Mouse (Mus musculus) ES-CJ7 (cell line): Measurements from ENCODE around the gene Gm9732.
"Not testable (repeated sequence)": the region's sequence is repeated elsewhere in the genome, so short reads cannot be mapped to it uniquely, and the experiment has no call there.

ENCODE experiments used
- DNase-seq: peaks from one replicate; pipeline ENCODE4 v3.0.0; 2011; ENCODE audit warnings: low read depth, low spot score

The Gm9732 gene

DNA sequence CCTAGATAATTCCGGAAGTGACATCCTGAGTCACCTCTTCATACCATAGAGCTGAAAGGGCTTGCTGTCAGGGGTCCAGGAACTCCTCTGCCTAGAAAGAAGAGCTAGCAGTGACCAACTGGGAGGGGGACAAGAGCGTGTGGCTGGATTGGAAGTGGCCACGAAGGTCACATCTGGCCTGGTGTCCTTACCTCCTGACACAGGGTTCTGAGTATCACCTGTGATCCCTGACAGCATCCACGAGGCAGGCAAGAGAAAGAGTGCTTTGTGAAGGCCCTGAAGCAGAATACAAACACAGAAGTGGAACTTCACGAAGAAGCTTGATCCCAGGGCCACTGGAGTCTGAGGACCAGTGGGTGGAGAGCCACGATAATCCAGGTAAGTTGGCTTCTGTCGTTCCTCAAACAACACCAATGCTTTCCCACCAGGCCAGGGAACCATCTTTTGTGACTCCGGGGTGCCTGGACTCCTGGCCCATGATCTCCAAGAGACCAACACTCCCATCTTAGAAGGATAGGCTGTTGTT is at the start of gene Gm9732:
Gm9732 (plus strand) TSS at position 51 of the 526 bp plus-strand sequence.
- not testable (repeated sequence) for DNase-seq

DNA sequence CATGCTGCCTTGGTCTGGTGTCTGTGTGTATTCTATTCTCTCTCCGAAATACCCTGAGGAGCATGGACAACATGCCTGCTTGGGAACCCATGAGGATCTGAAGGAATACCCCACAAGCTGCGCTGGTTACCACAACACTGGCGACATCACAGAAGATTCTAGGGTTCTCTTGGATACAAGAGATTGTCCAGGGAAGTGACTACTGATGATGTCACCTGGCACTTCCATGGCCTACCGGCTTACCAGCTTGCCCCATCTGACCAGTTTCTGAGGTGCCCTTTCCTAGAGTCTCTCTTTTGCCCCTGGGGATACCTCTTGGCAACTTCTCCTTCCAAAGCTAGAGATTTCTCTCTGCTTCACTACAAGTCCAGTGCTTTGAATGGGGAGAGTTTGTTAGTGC is 39.6 kb upstream of the Gm9732 start, which contains the start of gene Gm8122:
Gm8122 (minus strand) TSS at position 101 of the 400 bp plus-strand sequence.
- DNase-seq, result not testable (repeated sequence)

DNA sequence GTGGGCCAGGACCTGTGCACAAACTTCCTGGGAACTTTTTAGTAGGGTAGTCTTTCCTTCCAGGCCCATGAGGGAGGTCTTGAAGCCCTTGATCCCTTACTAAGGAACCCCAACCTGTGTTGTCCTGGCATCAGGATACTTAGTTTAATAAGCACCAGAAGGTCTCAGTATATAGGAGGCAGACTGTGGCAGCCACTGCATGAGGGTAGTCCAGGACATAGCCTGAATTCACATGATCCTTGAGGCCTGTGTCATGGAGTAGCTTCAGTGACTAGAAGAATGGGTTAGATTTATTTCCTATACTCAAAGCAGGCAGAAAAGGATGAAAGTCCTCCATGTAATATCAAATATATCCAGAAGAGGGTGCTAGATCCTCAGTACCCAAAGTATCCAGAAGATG is 37.1 kb upstream of the Gm9732 start:
- DNase-seq, result not testable (repeated sequence)

DNA sequence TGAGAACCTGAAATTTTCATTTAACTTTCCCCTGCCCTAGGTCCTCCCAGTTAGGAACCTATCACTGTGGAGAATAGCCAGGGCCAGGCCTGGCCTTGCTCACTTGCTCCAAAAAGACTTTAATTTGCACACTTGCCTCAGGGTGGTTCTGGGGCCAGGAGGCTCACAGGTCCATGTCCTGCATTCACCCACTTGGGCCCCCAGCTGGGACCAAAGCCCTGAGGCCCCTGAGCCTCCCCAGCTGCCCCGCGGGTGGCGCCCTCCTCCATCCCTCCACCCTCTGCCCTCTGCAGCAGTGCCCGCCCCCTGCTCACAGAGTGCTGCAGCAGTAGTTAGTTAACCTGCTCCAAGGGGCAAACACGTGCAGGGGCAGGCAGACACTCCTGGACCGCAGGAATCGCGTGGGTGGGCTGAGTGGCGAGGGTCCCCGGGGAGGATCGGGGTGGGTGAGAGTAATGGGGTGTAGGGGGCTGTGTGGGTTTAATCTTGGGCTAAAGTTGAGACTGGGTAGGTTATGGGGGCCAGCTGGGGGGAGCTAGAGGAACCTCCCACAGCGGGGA is 25.1 kb upstream of the Gm9732 start:
- not testable (repeated sequence) for DNase-seq

GRCm38 (mm10) chr14:43250549-43251253 is 24.1 kb upstream of the Gm9732 start:
- not testable (repeated sequence) for DNase-seq

DNA sequence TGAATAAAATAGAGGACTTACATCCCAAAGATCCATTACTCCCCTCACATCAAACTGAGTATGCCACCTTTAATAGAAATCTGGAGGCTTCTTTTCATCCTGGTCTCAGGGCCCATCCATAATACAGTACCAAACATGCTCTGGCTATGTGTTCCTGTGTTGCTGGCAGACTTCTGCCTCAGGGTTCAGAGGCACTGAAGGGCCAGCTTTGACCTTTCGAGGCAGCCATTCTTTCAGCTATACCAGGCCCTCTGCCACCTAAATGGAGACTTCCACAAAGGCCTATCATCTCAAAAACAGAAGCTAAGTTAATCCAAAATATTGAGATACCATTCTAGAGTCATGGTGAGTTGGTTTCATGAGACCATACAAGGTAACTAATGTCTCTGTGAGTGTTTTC is 18.3 kb upstream of the Gm9732 start:
- DNase-seq, result not testable (repeated sequence)

DNA sequence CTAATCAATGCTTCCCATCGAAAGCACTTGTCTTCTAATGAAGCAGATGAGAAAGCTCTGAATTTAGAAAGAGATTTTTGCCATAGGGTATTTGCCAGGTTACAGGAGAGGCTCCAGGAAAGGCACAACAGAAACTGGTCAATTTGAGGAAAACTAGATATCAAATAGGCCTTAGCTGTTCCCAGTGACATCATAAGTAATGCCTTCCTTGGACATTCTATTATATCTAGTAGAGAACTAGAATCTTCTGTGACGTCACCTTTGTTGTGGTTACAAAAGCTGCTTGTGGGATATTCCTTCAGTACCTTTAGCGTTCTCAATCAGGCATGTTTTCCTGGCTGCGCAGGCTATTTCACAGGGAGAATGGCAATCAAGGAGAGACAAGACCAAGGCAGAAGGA is 16.5 kb upstream of the Gm9732 start, which contains the start of gene Gm8126:
Gm8126 (plus strand) TSS at position 301 of the 400 bp plus-strand sequence.
- DNase-seq, result not testable (repeated sequence)

DNA sequence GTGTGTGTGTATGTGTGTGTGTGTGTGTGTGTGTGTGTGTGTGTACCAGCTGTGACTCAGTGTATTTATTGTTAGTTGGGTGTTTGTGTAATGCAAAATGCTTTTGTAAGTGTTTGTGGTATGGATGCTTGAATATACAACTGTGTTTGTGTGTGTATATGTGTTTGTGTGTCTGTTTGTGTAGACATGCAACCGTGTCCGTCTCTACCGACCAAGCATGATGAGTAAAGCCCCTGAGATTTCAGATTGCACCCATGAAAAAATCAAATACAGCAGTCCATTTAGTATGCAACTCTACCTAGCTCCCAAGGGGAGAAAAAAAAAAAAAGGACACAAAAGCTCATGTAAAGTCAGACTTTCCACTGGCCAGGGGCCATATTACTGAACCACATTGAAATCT is 11.4 kb upstream of the Gm9732 start:
- DNase-seq, result not testable (repeated sequence)

GRCm38 (mm10) chr14:43268521-43269084 is 6.2 kb upstream of the Gm9732 start:
- DNase-seq, result not testable (repeated sequence)

DNA sequence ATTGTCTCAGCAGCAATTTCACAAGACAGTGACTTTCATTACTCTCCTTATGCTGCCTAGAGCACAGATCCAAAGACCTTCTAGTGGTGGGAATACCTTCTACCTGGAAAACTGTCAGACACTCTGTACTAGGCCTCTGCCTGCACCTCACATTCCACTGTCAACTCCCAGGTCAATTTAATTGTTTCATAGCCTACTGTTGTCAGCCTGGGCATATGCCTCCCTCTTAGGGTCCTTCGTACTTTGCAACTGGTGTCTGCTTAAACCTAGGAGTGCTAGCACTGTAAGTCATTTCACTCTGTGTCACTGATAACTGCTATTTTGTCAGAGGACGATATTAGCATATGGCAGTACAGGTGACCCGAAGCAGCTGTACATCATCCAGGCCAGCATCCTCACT is 5.6 kb upstream of the Gm9732 start:
- DNase-seq, result not testable (repeated sequence)

- not testable (repeated sequence) for DNase-seq
These were observed 1.7 kb upstream of the Gm9732 start for GRCm38 (mm10) chr14:43273161-43273560.

DNA sequence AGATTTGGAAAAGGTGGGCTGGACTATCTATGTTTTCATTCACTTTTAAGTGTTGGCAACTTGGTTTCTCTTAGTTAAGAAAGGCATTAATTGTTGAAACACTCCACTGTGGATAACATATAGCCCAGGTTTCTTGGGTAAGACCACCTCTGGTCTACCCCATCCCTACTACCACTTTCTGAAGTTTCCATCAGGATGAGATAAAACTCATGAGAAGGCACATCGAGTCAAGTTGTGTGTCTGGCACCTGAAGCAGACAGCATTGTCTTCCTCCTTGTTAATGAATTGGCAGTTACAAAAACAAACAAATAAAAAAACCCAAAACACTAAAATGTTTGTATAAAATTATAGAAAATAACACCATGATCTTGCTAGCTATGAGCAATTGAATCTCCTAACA is 916 bp downstream of the Gm9732 start:
- DNase-seq, result not testable (repeated sequence)

DNA sequence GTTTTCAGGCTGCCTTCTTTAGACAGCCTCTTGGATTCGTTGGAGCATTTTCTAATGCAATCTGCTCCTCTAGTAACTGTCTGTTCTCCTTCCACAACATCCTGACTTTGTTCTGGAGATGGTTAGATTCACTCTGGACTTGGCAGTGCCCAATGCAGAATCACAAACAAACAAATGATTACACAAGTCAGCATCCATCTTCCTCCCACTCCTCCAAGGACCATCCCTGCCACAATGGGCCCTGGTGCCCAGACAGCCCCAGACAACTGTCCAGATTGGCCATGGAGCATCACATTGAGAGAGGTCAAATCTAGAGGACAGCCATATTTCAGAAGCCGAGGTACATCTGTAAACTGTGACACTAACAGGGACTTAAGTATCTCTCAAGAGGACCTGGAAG is 2.6 kb downstream of the Gm9732 start:
- not testable (repeated sequence) for DNase-seq

GRCm38 (mm10) chr14:43278146-43278545 is 3.3 kb downstream of the Gm9732 start:
- DNase-seq, result not testable (repeated sequence)

DNA sequence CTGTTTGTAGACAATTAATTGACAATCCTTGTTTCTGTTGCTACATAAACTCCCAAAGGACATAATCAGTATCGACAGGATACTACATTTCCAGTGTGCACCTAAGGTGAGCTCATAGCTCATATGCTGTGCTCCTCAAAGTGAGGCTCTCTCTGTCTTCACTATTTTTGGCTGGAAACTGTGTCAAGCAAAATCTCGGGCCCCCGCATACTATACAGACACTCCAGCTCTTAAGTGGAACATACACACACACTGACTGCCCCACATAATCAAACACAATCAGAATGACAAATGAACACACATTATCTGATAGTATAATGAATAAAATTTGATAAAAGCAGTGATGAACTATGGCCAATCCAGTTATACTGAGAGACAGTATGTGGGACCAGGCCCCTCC is 3.8 kb downstream of the Gm9732 start:
- not testable (repeated sequence) for DNase-seq

- not testable (repeated sequence) for DNase-seq
These were observed 18.7 kb downstream of the Gm9732 start, which contains the start of gene Gm8127 for GRCm38 (mm10) chr14:43293503-43293902. TSS of gene Gm8127 (minus strand) at chr14:43293832.

DNA sequence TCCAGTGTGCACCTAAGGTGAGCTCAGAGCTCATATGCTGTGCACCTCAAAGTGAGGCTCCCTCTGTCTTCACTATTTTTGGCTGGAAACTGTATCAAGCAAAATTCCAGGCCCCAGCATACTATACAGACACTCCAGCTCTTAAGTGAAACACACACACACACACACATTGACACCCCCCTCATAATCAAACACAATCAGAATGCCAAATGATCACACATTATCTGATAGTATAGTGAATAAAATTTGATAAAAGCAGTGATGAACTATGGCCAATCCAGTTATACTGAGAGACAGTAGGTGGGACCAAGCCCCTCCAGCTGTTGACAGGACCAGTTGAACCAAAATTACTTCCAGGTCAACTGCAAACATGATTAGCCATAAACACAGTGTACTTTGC is 44.7 kb downstream of the Gm9732 start:
- not testable (repeated sequence) for DNase-seq

DNA sequence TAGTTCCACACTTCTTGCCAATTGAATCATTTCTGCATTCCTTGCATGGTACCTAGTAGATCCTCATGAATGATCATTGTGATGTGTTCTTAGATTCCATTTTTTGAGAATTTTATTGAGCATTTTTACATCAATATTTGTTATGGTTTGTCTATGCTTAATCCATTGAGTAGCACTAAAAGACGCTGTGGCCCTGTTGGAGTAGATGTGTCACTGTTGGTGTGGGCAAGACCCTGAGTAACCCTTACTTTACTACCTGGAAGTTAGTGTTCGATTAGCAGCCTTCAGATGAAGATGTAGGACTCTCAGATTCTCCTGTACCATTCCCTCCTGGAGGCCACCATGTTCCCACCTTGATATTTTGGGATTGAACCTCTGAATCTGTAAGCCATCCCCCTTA is 53.8 kb downstream of the Gm9732 start:
- not testable (repeated sequence) for DNase-seq

DNA sequence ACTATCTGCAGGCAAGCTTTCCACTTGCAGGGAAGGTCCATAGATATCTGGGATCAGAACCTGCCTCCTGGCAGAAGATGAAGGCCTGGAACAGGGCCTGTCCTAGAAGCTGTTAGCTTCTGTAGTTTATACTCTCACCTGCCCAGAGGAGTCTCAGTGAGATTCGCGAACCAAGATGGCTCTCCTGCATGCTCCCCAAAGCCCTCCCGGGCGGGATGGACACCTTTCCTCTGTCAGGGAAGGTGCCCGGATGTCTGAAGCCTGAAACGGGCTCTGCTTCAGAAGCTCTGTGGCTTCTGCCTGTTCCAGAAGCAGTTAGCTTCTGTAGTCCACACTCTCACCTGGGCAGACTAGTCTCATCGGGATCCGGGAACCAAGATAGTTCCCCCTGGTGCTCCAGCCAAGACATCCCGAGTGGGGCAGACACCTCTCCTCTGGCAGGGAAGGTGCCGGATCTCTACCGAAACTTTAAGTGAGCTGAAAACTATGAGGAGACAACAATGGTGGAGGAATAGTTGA is 56.6 kb downstream of the Gm9732 start:
- DNase-seq, result not testable (repeated sequence)

- not testable (repeated sequence) for DNase-seq
These were observed 62.8 kb downstream of the Gm9732 start for GRCm38 (mm10) chr14:43337646-43338045.

GRCm38 (mm10) chr14:43347711-43348110 is 72.9 kb downstream of the Gm9732 start, which contains the start of gene 1700001F09Rik:
TSS of gene 1700001F09Rik (minus strand) at chr14:43347811.
- not testable (repeated sequence) for DNase-seq

DNA sequence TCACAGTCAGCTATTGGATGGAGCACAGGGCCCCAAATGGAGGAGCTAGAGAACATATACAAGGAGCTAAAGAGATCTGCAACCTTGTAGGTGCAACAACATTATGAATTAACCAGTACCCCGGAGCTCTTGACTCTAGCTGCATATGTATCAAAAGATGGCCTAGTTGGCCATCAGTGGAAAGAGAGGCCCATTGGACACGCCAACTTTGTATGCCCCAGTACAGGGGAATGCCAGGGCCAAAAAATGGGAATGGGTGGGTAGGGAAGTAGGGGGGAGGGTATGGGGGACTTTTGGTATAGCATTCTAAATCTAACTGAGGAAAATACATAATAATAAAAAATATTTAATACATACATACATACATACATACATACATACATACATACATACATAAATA is 78.1 kb downstream of the Gm9732 start:
- not testable (repeated sequence) for DNase-seq
